Mouse (Mus musculus): Measurements from ENCODE around the gene Ndufv3.
A peak's percentile ranks its signal among the peaks of the same experiment; 100 is the strongest.
"Not testable (repeated sequence)": the region's sequence is repeated elsewhere in the genome, so short reads cannot be mapped to it uniquely, and the experiment has no call there.

The Ndufv3 gene

GRCm38 (mm10) chr17:31511792-31512495 is 8.0 kb upstream of the Ndufv3 start:
- peak; percentile 92 for DNase-seq (ENCODE audit: low read depth, low spot score)

GRCm38 (mm10) chr17:31512593-31512992 is 7.3 kb upstream of the Ndufv3 start:
- no peak for DNase-seq (ENCODE audit: low read depth, low spot score)

DNA sequence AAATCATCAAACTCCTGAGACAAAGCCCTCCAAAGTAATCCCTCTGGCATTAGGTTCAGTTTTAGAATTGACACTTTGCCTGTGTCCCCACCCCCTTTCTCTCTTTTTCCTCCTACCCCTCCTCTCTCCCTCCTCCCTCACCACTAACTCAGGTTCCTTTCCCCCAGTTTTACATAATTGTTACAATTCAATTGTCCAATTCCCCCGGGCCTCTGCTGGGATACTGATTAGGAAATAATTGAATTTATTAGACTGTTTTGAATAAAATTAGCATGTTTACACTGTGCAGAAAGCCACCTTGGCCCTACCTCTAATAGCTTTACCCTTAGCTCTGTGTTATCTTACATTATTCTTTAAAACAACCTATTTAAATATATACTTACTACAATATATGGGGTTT is 5.2 kb upstream of the Ndufv3 start:
- no peak for DNase-seq (ENCODE audit: low read depth, low spot score)

DNA sequence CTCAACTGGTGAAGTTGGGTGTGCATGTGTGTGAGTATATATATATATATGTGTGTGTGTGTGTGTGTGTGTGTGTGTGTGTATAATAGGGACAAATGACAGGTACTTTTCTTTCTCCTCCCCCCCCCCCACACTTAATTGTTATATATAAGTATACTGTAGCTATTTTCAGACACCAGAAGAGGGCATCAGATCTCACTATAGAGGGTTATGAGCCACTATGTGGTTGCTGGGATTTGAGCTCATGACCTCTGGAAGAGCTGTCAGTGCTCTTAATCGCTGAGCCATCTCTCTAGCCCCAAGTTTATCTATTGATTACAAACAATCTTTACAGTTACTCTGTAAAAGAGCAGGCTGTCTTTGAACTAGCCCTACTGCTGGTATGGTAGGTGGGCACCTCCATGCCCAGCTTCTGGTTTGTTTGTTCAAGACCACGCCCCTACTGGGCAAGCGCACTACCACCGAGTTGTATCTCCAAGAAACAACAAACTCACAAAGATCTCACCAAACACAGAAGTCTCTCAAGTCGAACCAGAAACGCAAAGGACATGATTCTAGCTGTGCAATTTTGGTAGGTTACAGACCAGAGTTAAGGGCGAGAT is 470 bp upstream of the Ndufv3 start:
- no peak for DNase-seq (ENCODE audit: low read depth, low spot score)

DNA sequence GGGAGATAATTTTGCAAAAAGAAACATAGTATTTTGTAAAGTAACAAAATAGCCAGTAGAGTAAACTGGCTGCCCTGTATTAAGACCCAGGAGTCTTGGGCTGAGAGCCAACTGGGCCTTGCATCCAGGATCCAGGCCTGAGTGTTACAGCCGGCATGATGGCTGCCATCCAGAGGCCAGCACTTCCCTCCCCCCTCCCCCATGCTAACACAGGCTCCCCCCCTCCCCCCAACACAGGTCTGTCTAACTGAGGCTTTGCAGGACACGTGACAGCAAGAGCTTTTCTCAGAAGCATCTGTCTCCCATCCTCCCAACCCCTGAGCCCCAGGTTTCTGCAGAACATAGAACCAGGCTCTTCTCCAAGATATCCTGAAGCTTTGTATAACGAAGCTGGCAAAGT is 980 bp downstream of the Ndufv3 start:
- DNase-seq (ENCODE audit: low read depth, low spot score): no peak

- no peak for DNase-seq (ENCODE audit: low read depth, low spot score)
Measured at GRCm38 (mm10) chr17:31521948-31522347, 2.0 kb downstream of the Ndufv3 start.

GRCm38 (mm10) chr17:31525114-31525513 is 5.2 kb downstream of the Ndufv3 start:
- no peak for DNase-seq (ENCODE audit: low read depth, low spot score)

DNA sequence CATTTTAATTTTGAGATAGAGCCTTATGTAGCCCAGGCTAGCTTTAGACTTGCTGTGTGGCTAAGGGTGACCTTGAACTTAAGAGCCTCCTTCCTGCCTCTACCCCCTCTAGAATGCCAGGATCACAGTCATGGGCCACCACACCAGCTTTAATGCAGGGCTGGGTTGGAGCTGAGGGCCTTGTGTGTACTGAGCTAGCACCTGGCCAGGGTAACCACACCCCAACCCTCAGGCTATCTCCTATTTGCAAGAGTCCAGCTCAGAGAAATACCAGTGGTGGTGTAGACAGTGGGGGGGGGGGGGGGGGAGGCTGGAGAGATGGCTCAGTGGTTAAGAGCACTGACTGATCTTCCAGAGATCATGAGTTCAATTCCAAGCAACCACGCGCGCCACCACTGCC is 5.9 kb downstream of the Ndufv3 start:
- no peak for DNase-seq (ENCODE audit: low read depth, low spot score)

- DNase-seq (ENCODE audit: low read depth, low spot score): no peak
Measured at GRCm38 (mm10) chr17:31529314-31529713, 9.4 kb downstream of the Ndufv3 start.

GRCm38 (mm10) chr17:31531441-31532158 is 11.7 kb downstream of the Ndufv3 start:
- DNase-seq (ENCODE audit: low read depth, low spot score): no peak

DNA sequence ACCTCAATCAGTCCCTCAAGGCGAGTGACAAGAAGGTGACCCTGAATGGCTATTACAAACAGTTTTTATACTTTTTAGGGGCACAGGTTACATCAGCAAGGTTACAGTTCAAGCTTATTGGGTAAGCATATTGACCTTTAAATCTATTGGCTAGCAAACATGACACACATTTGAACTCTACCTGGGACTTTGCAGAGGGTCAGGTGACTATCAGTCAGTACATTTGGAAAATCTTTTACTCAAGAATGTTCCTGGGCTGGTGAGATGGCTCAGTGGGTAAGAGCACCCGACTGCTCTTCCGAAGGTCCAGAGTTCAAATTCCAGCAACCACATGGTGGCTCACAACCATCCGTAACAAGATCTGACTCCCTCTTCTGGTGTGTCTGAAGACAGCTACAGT is 12.4 kb downstream of the Ndufv3 start:
- not testable (repeated sequence) for DNase-seq (ENCODE audit: low read depth, low spot score)

- DNase-seq (ENCODE audit: low read depth, low spot score): no peak
Measured at GRCm38 (mm10) chr17:31535358-31535757, 15.4 kb downstream of the Ndufv3 start.

DNA sequence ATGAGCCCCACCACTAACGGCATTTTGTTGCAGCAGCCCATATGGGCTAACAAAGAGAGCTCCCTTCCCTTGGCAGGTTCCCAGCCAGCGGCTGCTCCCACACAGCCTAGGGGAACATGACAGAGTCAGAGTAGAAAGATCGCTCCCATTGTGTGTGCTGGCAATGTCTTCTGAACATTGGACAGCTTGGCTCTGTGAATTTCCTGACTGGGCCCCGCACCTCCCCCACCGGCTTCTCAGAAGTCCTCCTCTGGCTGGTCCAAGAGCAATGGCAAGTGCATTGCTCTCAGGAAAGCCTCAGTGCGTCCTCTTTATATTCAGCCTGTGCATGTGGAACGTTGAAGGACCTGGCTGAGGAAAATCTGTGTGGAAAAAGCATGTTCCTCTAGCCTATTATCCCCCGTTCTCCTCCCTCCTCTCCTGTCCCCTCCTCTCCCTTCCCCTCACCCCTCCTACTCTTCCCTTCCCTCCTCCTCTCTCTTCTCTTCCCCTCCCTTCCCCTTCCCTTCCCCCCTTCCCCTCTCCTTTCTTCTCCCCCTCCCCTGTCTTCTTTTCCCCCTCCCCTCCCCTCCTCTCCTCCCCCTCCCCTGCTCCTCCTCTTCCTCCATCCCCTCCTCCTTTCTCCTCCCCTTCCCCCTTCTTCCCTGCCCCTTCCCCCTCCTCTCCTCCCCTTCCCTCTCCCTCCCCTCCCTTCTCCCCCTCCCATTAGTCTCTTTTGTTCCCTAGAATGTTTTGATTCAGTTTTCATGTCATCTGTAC is 16.1 kb downstream of the Ndufv3 start:
- no peak for DNase-seq (ENCODE audit: low read depth, low spot score)

DNA sequence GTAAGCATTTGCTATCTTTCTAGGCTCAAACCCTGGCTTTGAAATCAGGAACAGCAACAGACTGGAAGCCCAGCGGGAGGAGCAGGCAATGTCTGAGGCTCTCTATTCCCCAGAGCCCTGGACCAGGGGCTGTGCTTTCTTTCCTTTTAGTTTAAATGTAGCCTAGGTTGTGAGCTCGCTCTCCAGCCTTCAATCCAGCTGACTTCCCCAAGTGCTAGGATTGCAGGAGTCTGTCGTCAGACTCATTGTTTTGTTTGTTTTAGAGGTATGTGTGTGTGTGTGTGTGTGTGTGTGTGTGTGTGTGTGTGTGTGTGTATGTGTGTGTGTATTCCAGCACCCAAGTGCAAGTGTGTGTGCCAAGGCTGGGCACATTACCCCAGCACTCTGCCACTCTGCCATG is 20.2 kb downstream of the Ndufv3 start:
- DNase-seq (ENCODE audit: low read depth, low spot score): no peak

- DNase-seq (ENCODE audit: low read depth, low spot score): no peak
Measured at GRCm38 (mm10) chr17:31540809-31541459, 21.0 kb downstream of the Ndufv3 start.

DNA sequence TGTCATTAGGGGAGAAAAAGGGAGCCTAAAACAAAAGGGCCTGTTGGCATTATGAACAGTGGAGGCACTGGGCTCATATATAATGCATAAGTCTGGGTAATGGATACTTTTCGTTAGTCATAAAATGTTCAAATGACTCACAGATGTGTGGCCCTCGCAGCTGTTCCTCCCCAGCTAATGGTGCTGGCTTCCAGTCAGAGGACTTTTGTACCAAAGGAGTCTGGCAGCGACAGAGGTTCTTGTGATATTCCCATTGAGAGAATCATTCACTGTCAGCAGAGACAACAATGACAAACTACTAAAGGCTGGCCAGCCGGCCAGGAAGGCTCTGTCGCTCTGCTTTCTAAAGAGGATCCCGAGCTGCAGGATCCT is 21.5 kb downstream of the Ndufv3 start:
- peak; percentile 63 for DNase-seq (ENCODE audit: low read depth, low spot score)

DNA sequence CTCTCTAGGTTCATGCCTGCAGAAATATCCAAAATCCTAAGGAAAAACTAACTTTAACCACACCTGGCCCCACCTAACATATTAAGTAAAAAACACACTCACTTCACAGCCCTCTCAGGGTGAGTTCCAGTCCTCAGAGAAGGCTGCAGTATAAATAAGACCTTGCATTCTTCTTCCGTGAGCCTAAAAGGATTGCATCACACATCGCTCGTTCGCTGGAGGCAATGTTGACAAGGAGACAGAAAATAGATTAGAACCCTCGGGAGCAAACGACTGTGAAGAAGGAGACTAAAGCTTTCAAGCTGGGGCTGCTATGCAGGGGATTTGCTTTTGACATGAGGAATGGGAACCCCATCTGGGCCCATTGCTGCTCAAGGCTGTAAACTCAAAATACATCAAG is 23.7 kb downstream of the Ndufv3 start:
- DNase-seq (ENCODE audit: low read depth, low spot score): no peak

DNA sequence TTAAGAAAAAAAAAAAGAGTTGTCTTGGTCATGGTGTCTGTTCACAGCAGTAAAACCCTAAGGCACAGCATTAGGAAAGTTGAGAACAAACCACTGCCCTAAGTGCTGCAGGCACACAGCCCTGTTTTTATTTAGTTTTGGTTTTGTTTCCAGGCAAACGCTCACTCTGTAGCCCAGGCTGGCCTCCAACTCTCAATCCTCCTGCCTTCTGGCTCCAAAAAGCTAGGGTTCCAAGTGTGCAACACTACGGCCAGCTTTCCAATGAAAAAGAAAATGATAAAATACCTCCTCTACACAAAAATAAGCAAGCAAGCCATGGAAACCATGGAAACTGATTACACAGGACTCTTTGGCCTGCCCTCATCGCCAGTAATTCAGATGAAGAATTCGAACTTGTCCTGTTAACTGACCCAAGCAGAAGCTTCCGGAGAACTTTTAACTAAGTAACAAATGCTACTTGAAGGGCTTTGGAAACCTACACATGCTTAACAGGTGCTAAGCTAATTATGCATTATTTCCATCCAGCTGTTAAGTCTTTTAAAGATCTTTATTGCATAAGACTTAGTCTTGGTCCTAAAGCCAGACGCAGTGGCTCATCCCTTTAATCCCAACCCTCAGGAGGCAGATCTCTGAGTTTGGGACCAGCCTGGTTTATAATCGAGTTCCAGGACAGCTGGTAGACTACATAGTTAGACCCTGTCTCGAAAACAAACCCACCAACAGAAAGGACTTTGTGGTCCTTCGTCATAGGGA is 26.7 kb downstream of the Ndufv3 start:
- no peak for DNase-seq (ENCODE audit: low read depth, low spot score)

- DNase-seq (ENCODE audit: low read depth, low spot score): no peak
Measured at GRCm38 (mm10) chr17:31547974-31548373, 28.1 kb downstream of the Ndufv3 start.

DNA sequence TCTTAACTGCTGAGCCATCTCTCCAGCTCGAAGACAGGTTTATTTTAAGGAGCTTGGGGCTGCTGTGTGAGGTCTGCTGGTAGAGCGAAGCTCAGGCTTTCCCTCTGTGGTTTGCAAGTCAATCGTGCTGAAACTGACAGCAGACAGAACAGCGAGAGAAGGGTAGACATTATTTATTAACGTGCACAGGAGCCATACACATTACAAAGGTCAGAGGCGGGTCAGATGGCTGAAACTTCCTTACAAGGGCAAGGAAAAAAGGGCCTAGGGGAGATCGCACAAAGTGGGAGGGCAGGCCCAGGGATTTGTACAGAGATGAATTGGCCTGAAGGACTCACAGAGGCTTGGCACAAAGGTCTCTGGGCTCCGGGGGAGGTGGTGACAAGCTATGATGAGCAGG is 29.5 kb downstream of the Ndufv3 start:
- peak; percentile 34 for DNase-seq (ENCODE audit: low read depth, low spot score)

- not testable (repeated sequence) for DNase-seq (ENCODE audit: low read depth, low spot score)
Measured at GRCm38 (mm10) chr17:31552601-31553000, 32.7 kb downstream of the Ndufv3 start.

Data from mesoderm, embryonic 11.5 days (tissue).